Mouse (Mus musculus) neural tube, postnatal 0 days (tissue): ENCODE measurements around the gene Mctp2. TPM values are rescaled to one million over a fixed set of nuclear protein-coding genes. Genes with fewer than 3 reads are reported as not detected.

Source experiments
- polyA plus RNA-seq: library from polyadenylated mRNA; unstranded; fragments of >200 nt; fragmentation: Nextera tagmentation; extraction: Ambion mirVana; gene quantifications from 2 replicates; pipeline ENCODE4 v1.2.1, GENCODE M21; 2015

Mctp2 gene
- polyA plus RNA-seq = 0.89 and 1.1 TPM in 2 replicates

DNA sequence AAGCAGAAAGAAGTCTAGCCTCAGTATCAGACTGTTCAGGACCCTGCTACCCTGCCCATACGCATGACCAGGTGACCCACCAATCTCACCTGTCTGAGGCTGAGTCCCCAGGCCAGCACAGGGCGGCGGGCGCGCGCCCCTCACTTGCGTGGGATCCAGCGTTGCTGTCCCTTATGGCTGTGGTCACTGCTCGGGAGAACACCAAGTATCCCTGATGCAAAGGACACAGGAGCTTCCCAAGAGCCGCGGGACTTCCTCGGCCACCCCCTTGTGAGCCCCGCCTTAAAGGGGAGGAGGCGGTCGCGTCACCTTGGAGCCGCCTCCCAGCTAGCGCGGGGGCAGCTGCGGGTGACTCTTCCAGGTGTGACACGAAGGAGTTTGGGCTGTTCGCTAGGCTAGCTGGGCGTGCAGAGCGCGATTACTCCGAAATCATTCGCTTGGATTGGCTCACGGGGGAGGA lies at the start of gene Mctp2:
Gene Mctp2 (minus strand): TSS at position 227 of the 460 bp plus-strand sequence.

